Mouse (Mus musculus): ENCODE measurements around the gene Adam20. TPM values are rescaled to one million over a fixed set of nuclear protein-coding genes. Genes with fewer than 3 reads are reported as not detected.

The Adam20 gene
- not detected for polyA plus RNA-seq (2017; shearing (Covaris generic))

GRCm38 (mm10) chr8:40792973-40793372 lies at the start of gene Adam20:
TSS of gene Adam20 (plus strand) at chr8:40793273.

DNA sequence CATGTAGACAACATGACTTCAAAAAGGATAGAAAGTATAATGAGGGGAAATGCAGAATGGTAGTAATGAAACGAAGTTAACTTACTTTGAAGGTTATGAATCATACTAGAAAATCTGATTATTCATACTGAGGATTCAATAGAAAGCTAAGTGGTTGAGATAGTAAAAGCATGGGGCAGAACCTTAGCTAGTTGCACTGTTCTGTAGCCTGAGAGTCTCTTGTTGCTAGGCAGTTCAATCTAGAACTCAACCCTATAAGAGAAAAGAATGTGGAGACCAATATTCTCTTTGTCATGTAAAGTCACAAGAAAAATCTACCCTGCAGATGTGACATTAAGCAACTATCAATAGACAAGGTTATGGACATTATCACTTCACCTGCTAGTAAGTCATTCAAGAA lies 41.2 kb upstream of the Adam20 start, which contains the start of gene Adam25:
TSS of gene Adam25 (plus strand) at position 301 of the 400 bp plus-strand sequence.

Other genes with a start within 250 kb of the Adam20 start
- gene Adam24, start 118.2 kb upstream of the Adam20 start, polyA plus RNA-seq (2017; shearing (Covaris generic)), result not detected
- not detected for gene Adam25, start 41.1 kb upstream of the Adam20 start, polyA plus RNA-seq (2017; shearing (Covaris generic))
- not detected for gene Adam39, start 29.7 kb downstream of the Adam20 start, polyA plus RNA-seq (2017; shearing (Covaris generic))